In genomic region chr7:58842818-58843217, GRCm38 (mm10) we compare ENCODE assay signal across 9 mouse cellular contexts.
DNase-seq lines count a peak whose midpoint lies in the region; ATAC-seq lines count a peak whose summit lies in the region.
"Had no signal": no experiment of that assay in that cellular context is flagged by ENCODE, and none has a peak within 500 bp of the region (broad histone marks: within the 10 kb centered on the region; RNA-seq: fewer than 3 reads in every experiment).

No protein-coding gene starts in this region.

- no peak overlapping the region for H3K4me3 ChIP-seq in forebrain, embryonic 14.5 days (ENCODE audit: low read depth, low read length)

- H3K27ac ChIP-seq in forebrain, embryonic 14.5 days (ENCODE audit: low read depth, low read length) = peak overlapping the region; percentile 95
- H3K27ac ChIP-seq: liver, embryonic 14.5 days had no signal

- H3K27me3 ChIP-seq in forebrain, embryonic 14.5 days (replicated peaks; ENCODE audit: control insufficient read depth, insufficient read depth, low read length) = no peaks in the 10 kb centered on the region

- H3K4me1 ChIP-seq in forebrain, embryonic 14.5 days (ENCODE audit: control insufficient read depth, insufficient read depth, low read length) = peaks cover 23% of the 10 kb centered on the region

- H3K9ac ChIP-seq in forebrain, embryonic 14.5 days (ENCODE audit: low read length) = peak overlapping the region; percentile 26; the same call in 1 of the 2 replicates
- H3K9ac ChIP-seq: liver, embryonic 14.5 days had no signal

- no peaks in the 10 kb centered on the region for H3K9me3 ChIP-seq in forebrain, embryonic 14.5 days (replicated peaks; ENCODE audit: control insufficient read depth, low read length)

- no peaks in the 10 kb centered on the region for H3K36me3 ChIP-seq in forebrain, embryonic 14.5 days (ENCODE audit: control insufficient read depth, insufficient read depth, low read length)

- no peak for ATAC-seq in forebrain, embryonic 14.5 days
- no peak for ATAC-seq in megakaryocyte progenitor cell, adult 5-6 weeks (replicated peaks; ENCODE audit: poor library complexity)

- WGBS in forebrain, embryonic 14.5 days = 57% methylated on average over 3 of the region's 3 CpGs

- DNase-seq in frontal cortex, adult 2 months (ENCODE audit: extremely low spot score in 1 of 2, low spot score in 1 of 2) = peak; percentile 33 to 39
- no peak for DNase-seq in frontal cortex, postnatal 25 days (ENCODE audit: low spot score in 2 of 2)
- DNase-seq in adipocyte (ENCODE audit: low spot score) = peak; percentile 10
- peak; percentile 53 for DNase-seq in forebrain, embryonic 14.5 days (ENCODE audit: low spot score)
- peak; percentile 40 for DNase-seq in layer of hippocampus, adult 9-11 months
- DNase-seq in thymus, postnatal 0 days (ENCODE audit: low spot score) = no peak
- DNase-seq in testis, postnatal 14 days (ENCODE audit: low spot score) = no peak

- no peak overlapping the region for H3K4me2 ChIP-seq in forebrain, embryonic 14.5 days (ENCODE audit: low read length)

Comparison
In these comparisons a context has a peak if more than half of its experiments do, and no peak if none do; other contexts are left out.
1. DNase-seq: peak in frontal cortex, adult 2 months (2 of 2), adipocyte (single experiment), forebrain, embryonic 14.5 days (single experiment) and layer of hippocampus, adult 9-11 months (single experiment); none in frontal cortex, postnatal 25 days (0 of 2), thymus, postnatal 0 days (single experiment) and testis, postnatal 14 days (single experiment).